Comparison of ENCODE assay signal across 8 mouse cellular contexts in the genomic region with DNA sequence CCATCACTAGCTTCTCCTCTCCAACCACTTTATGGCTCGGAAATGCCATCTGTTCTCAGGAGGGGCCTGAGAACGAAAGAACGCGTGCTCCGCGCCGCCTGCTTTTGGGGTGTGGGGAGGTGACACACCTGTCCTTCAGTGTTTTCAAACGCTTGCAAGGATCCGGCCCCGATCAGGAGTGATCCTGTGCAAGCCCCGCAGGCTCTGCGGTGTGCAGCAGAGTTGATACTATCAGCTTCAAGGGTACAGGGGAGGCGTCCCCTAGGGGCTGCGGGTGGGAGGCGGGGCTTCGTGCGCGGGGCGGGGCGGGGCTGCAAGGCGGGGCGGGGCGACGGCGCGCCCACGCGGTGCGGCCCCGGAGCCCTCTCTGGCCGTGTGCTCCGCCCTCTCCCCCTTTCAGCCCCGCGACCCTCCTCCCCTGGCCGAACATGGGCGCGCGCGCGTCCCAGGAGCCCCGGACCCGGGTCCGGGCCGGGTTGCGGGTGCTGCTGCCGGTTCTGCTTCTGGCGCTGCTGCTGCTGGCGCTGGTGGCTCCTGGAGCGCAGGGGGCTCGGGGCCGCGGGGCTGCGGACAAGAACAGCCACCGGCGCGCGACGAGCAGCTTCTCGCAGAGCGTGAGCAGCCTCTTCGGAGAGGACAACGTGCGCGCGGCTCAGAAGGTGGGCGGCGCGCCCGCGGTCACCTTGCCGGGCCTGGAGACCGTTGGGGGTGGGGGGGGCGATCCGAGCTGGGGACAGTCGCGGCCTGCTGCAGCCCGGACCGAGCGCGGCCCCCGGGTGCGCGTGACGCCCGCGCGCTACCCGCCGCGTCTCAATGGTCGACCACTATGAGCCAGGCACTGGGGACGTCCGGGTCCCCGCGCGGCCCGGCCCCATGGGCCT. TPM values are rescaled to one million over a fixed set of nuclear protein-coding genes. Genes with fewer than 3 reads are reported as not detected.
DNase-seq lines count a peak whose midpoint lies in the region; ATAC-seq lines count a peak whose summit lies in the region.

A gene (plus strand): TSS at position 335 of the 881 bp plus-strand sequence.

- no peaks in the 10 kb centered on the region for H3K27me3 ChIP-seq in limb, embryonic 15.5 days
- H3K27me3 ChIP-seq in stomach, embryonic 14.5 days (ENCODE audit: control insufficient read depth, insufficient read depth, low read length): no peaks in the 10 kb centered on the region

- H3K9me3 ChIP-seq in limb, embryonic 15.5 days: no peaks in the 10 kb centered on the region
- no peaks in the 10 kb centered on the region for H3K9me3 ChIP-seq in stomach, embryonic 14.5 days (ENCODE audit: control insufficient read depth, low read depth, low read length)

- ATAC-seq in limb, embryonic 15.5 days (ENCODE audit: insufficient number of reproducible peaks, low FRiP score, low TSS enrichment, low read depth): peak; percentile 82
- ATAC-seq in monocyte, adult 5-6 weeks (replicated peaks; ENCODE audit: insufficient number of reproducible peaks, low FRiP score, low TSS enrichment, poor library complexity, severe bottlenecking): no peak
- ATAC-seq in stomach, embryonic 14.5 days (ENCODE audit: insufficient number of reproducible peaks, insufficient read depth, low FRiP score, low read depth): peak; percentile 93

- no peaks in the 10 kb centered on the region; the same call in 1 of the 2 replicates for H3K36me3 ChIP-seq in limb, embryonic 15.5 days
- no peaks in the 10 kb centered on the region for H3K36me3 ChIP-seq in stomach, embryonic 14.5 days (ENCODE audit: control insufficient read depth, insufficient read depth, low read length)

- under 1% methylated on average over 85 of the region's 97 CpGs for WGBS in limb, embryonic 15.5 days
- under 1% methylated on average over 74 of the region's 97 CpGs for WGBS in stomach, embryonic 14.5 days

- H3K4me1 ChIP-seq in limb, embryonic 15.5 days: peaks cover 22% of the 10 kb centered on the region
- H3K4me1 ChIP-seq in stomach, embryonic 14.5 days (ENCODE audit: control insufficient read depth, insufficient read depth, low read length): no peaks in the 10 kb centered on the region

- peak within 1 kb of the TSS; percentile 97 for H3K4me3 ChIP-seq in limb, embryonic 15.5 days
- H3K4me3 ChIP-seq in stomach, embryonic 14.5 days (ENCODE audit: low read depth, low read length): peak within 1 kb of the TSS; percentile 96

- H3K9ac ChIP-seq in limb, embryonic 15.5 days: peak within 1 kb of the TSS; percentile 76
- peak within 1 kb of the TSS; percentile 78 for H3K9ac ChIP-seq in stomach, embryonic 14.5 days (replicated peaks; ENCODE audit: low read depth, low read length)

- H3K4me2 ChIP-seq in limb, embryonic 15.5 days: peak within 1 kb of the TSS; percentile 88
- H3K4me2 ChIP-seq in stomach, embryonic 14.5 days (replicated peaks; ENCODE audit: low read depth, low read length): peak within 1 kb of the TSS; percentile 88

- peak within 1 kb of the TSS; percentile 79 for H3K27ac ChIP-seq in limb, embryonic 15.5 days
- H3K27ac ChIP-seq in stomach, embryonic 14.5 days (ENCODE audit: low read length): peak within 1 kb of the TSS; percentile 66; the same call in 1 of the 2 replicates

- DNase-seq in urinary bladder, adult 2 months (ENCODE audit: low spot score): peak; percentile 51
- no peak for DNase-seq in urinary bladder, postnatal 10 days (ENCODE audit: low spot score)
- DNase-seq in embryo, embryonic 10.5 days (ENCODE audit: low spot score): peak; percentile 88
- peak; percentile 96 for DNase-seq in heart, adult 11 months
- peak; percentile 64 for DNase-seq in kidney, adult 18-20 months

RNA-seq across cellular contexts. Expression of the gene that starts here (rescaled TPM):
- polyA plus RNA-seq in urinary bladder, adult 2 months (2012; rRNA removed): 3.5 and 7.5 TPM in 2 replicates
- polyA plus RNA-seq in limb, embryonic 15.5 days (2015; fragmentation: Nextera tagmentation; extraction: Ambion mirVana): 32.4 and 33.0 TPM in 2 replicates
- 19.1 to 27.0 TPM (median 23.6 TPM) in 3 replicates for total RNA-seq in monocyte, adult 5-6 weeks (2017)
- 28.3 and 34.1 TPM in 2 replicates for polyA plus RNA-seq in stomach, embryonic 14.5 days (2014; fragmentation: Nextera tagmentation; extraction: Ambion mirVana)
